Mouse (Mus musculus) CH12.LX (cell line): ENCODE measurements at regions not wholly inside any gene's neighbourhood (a gene's known extent, or its start where the extent isn't known, plus 50 kb on each side); places are given as distances from the start of the nearest gene placed in this dataset.

Source experiments
- CTCF ChIP-seq, 2 experiments: IDR thresholded peaks in 1 of 2; conservative IDR thresholded peaks in 1 of 2; 2 replicates each; pipeline ENCODE4 v1.5.1; 2011 to 2012; ENCODE audit warnings: low read depth in 2 of 2, low read length in 2 of 2, improper control_type of control experiment in 1 of 2, inconsistent platforms in 1 of 2, mild to moderate bottlenecking in 1 of 2, moderate library complexity in 1 of 2
- E2F4 ChIP-seq: IDR thresholded peaks from 2 replicates; pipeline ENCODE4 v1.6.1; 2011; ENCODE audit warnings: low read depth, low read length, improper control_type of control experiment; ENCODE audit not compliant: insufficient replicate concordance
- EP300 ChIP-seq: IDR thresholded peaks from 2 replicates; pipeline ENCODE4 v1.6.1; 2011; ENCODE audit warnings: low read length, improper control_type of control experiment
- ETS1 ChIP-seq: conservative IDR thresholded peaks from 2 replicates; pipeline ENCODE4 v1.6.1; 2012; ENCODE audit warnings: low read depth, mild to moderate bottlenecking, inconsistent platforms, low read length, improper control_type of control experiment, moderate library complexity
- MAX ChIP-seq: IDR thresholded peaks from 2 replicates; pipeline ENCODE4 v1.6.1; 2011; ENCODE audit warnings: low read length, improper control_type of control experiment
- NELFE ChIP-seq: IDR thresholded peaks from 2 replicates; pipeline ENCODE4 v1.6.1; 2011; ENCODE audit warnings: low read depth, low read length, improper control_type of control experiment
- POLR2A ChIP-seq: IDR thresholded peaks from 2 replicates; pipeline ENCODE4 v1.6.1; 2011; ENCODE audit warnings: low read depth, mild to moderate bottlenecking, improper control_type of control experiment, low read length
- UBTF ChIP-seq: IDR thresholded peaks from 2 replicates; pipeline ENCODE4 v1.6.1; 2012; ENCODE audit warnings: low read depth, mild to moderate bottlenecking, inconsistent platforms, low read length, improper control_type of control experiment, moderate library complexity
- ZC3H11A ChIP-seq: IDR thresholded peaks from 2 replicates; pipeline ENCODE4 v1.6.1; 2012; ENCODE audit warnings: low read depth, mild to moderate bottlenecking, inconsistent platforms, low read length, improper control_type of control experiment
- ZNF384 ChIP-seq: IDR thresholded peaks from 2 replicates; pipeline ENCODE4 v1.6.1; 2012; ENCODE audit warnings: low read depth, low read length, improper control_type of control experiment, inconsistent platforms

DNA sequence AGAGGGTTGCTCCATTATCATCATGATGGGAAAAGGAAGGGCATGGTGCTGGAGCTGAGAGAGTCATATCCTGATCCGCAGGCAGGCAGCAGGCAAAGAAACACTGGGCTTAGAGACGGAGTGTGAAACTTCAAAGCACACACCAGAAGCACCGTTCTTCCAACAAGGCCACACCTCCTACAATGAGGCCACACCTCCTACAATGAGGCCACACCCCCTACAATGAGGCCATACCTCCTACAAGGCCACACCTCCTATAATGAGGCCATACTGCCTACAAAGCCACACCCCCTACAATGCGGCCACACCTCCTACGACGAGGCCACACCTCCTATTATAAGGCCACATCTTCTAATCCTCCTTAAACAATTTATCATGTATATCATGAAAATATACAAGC, 52.2 kb upstream of the Ccn1 start:
- no peak for TF ChIP-seq CTCF (conservative IDR thresholded peaks at IDR 0.05 in 1 of 2, IDR thresholded peaks at IDR 0.05 in 1 of 2; ENCODE audit: low read depth in 2 of 2, low read length in 2 of 2)
- TF ChIP-seq POLR2A = no peak
- TF ChIP-seq ZC3H11A = no peak
- TF ChIP-seq NELFE = no peak
- no peak for TF ChIP-seq UBTF
- TF ChIP-seq MAX = no peak
- TF ChIP-seq E2F4 = no peak
- no peak for TF ChIP-seq ETS1
- no peak for TF ChIP-seq EP300
- no peak for TF ChIP-seq ZNF384
